Mouse (Mus musculus): ENCODE measurements around the gene Olfr1102. TPM values are rescaled to one million over a fixed set of nuclear protein-coding genes. Genes with fewer than 3 reads are reported as not detected.

Olfr1102 gene
- not detected for total RNA-seq (2023)

GRCm38 (mm10) chr2:86998098-86998497 lies at the start of gene Olfr1102:
Olfr1102 (plus strand) TSS chr2:86998398.

GRCm38 (mm10) chr2:86960593-86960992 lies 37.6 kb upstream of the Olfr1102 start, which contains the start of gene Olfr1099:
Olfr1099 (minus strand) TSS chr2:86960693.

GRCm38 (mm10) chr2:86979854-86980253 lies 18.3 kb upstream of the Olfr1102 start, which contains the start of gene Olfr1100:
Olfr1100 (minus strand) TSS chr2:86979954.

DNA sequence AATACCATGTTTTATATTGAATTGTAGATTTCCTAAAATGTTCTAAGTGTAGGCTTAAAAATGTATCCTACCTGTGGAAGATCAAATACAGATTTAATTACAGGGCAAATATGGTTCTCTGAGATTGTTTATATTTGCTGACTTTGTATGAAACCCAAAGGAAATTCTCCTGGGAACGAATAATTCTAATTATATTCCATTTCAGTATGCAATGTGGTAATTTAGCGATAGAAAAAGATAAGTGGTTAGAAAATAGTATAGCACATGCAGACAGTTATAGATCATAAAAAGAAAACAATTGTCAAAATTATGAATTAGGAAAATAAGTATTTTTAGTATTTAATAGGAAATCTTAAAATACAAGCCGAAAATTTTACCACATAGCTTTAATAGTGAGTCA lies 7.1 kb upstream of the Olfr1102 start, which contains the start of gene Olfr1101:
TSS of gene Olfr1101 (minus strand) at position 101 of the 400 bp plus-strand sequence.

GRCm38 (mm10) chr2:87026980-87027379 lies 28.8 kb downstream of the Olfr1102 start, which contains the start of gene Olfr1104:
Olfr1104 (minus strand) TSS chr2:87027080.

GRCm38 (mm10) chr2:87036431-87036830 lies 38.2 kb downstream of the Olfr1102 start, which contains the start of gene Olfr1105:
Olfr1105 (minus strand) TSS chr2:87036531.

DNA sequence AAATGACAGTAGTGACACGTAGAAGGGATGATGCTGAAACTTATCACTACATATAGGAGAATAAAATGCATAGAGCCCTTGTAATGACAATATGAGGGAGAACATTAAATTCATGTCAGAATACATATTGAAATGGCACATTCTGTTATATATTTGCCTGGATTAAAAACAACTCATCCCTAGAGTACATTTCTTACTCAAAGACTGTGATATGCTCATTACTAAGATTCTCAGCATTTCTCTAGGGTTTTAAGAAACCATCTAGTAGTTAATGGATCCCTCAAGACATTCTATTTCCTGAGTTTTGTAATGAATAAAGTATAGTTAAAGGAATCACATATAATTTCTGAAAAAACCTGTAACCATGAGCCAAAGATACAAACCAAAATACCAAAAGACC lies 54.0 kb downstream of the Olfr1102 start, which contains the start of gene Olfr1106:
TSS of gene Olfr1106 (minus strand) at position 101 of the 400 bp plus-strand sequence.

Other genes with a start within 250 kb of the Olfr1102 start
- gene Olfr1090, start 239.4 kb upstream of the Olfr1102 start, total RNA-seq (2023) = not detected
- gene Olfr1093, start 215.9 kb upstream of the Olfr1102 start, total RNA-seq (2023) = not detected
- gene Olfr141, start 188.4 kb upstream of the Olfr1102 start, total RNA-seq (2023) = not detected
- not detected for gene Olfr1094, start 173.7 kb upstream of the Olfr1102 start, total RNA-seq (2023)
- not detected for gene Olfr1095, start 146.7 kb upstream of the Olfr1102 start, total RNA-seq (2023)
- gene Gm13723, start 123.6 kb upstream of the Olfr1102 start, total RNA-seq (2023) = not detected
- not detected for gene Olfr1097, start 106.2 kb upstream of the Olfr1102 start, total RNA-seq (2023)
- not detected for gene Olfr1098, start 73.9 kb upstream of the Olfr1102 start, total RNA-seq (2023)
- gene Olfr1099, start 37.7 kb upstream of the Olfr1102 start, total RNA-seq (2023) = not detected
- not detected for gene Olfr1100, start 18.4 kb upstream of the Olfr1102 start, total RNA-seq (2023)
- gene Olfr1101, start 7.2 kb upstream of the Olfr1102 start, total RNA-seq (2023) = not detected
- not detected for gene Olfr1104, start 28.7 kb downstream of the Olfr1102 start, total RNA-seq (2023)
- gene Olfr1105, start 38.1 kb downstream of the Olfr1102 start, total RNA-seq (2023) = not detected
- gene Olfr1106, start 53.9 kb downstream of the Olfr1102 start, total RNA-seq (2023) = not detected
- gene Olfr1107, start 77.4 kb downstream of the Olfr1102 start, total RNA-seq (2023) = not detected
- not detected for gene Olfr1109, start 97.6 kb downstream of the Olfr1102 start, total RNA-seq (2023)
- gene Olfr259, start 116.2 kb downstream of the Olfr1102 start, total RNA-seq (2023) = not detected
- not detected for gene Olfr1110, start 141.9 kb downstream of the Olfr1102 start, total RNA-seq (2023)
- not detected for gene Olfr1111, start 154.2 kb downstream of the Olfr1102 start, total RNA-seq (2023)
- not detected for gene Olfr1112, start 189.4 kb downstream of the Olfr1102 start, total RNA-seq (2023)
- not detected for gene Olfr1113, start 210.6 kb downstream of the Olfr1102 start, total RNA-seq (2023)
- gene Olfr1115, start 249.6 kb downstream of the Olfr1102 start, total RNA-seq (2023) = not detected

All from T-cell, adult 66 days (primary cell).